Mouse (Mus musculus): ENCODE measurements around the gene Creb3l1. TPM values are rescaled to one million over a fixed set of nuclear protein-coding genes. Genes with fewer than 3 reads are reported as not detected.

The Creb3l1 gene
- polyA plus RNA-seq, 2 experiments from 2014 or later = 0.59 to 1.1 TPM

GRCm38 (mm10) chr2:91962864-91963401 is 61.4 kb downstream of the Creb3l1 start:
- no peak for ATAC-seq

GRCm38 (mm10) chr2:91961901-91962761 is 62.2 kb downstream of the Creb3l1 start:
- ATAC-seq = peak; percentile 51

- no peak for ATAC-seq
Observed at GRCm38 (mm10) chr2:91960459-91960858, 63.8 kb downstream of the Creb3l1 start.

GRCm38 (mm10) chr2:91959544-91960410 is 64.5 kb downstream of the Creb3l1 start:
- no peak for ATAC-seq

- no peak for ATAC-seq
Observed at GRCm38 (mm10) chr2:91958701-91959457, 65.4 kb downstream of the Creb3l1 start.

- ATAC-seq = no peak
Observed at GRCm38 (mm10) chr2:91958049-91958448, 66.3 kb downstream of the Creb3l1 start.

GRCm38 (mm10) chr2:91957096-91957495 is 67.2 kb downstream of the Creb3l1 start:
- ATAC-seq = peak; percentile 69

GRCm38 (mm10) chr2:91955875-91956274 is 68.4 kb downstream of the Creb3l1 start:
- ATAC-seq = no peak

- ATAC-seq = no peak
Observed at GRCm38 (mm10) chr2:91955121-91955591, 69.1 kb downstream of the Creb3l1 start.

GRCm38 (mm10) chr2:91953825-91954224 is 70.5 kb downstream of the Creb3l1 start:
- ATAC-seq = no peak

GRCm38 (mm10) chr2:91950275-91951085 is 73.8 kb downstream of the Creb3l1 start:
- ATAC-seq = peak; percentile 84

GRCm38 (mm10) chr2:91949411-91950274 is 74.7 kb downstream of the Creb3l1 start:
- no peak for ATAC-seq

- no peak for ATAC-seq
Observed at GRCm38 (mm10) chr2:91948792-91949241, 75.5 kb downstream of the Creb3l1 start.

GRCm38 (mm10) chr2:91948151-91948509 is 76.2 kb downstream of the Creb3l1 start:
- ATAC-seq = no peak

- ATAC-seq = peak; percentile 7
Observed at GRCm38 (mm10) chr2:91947397-91948150, 76.7 kb downstream of the Creb3l1 start.

GRCm38 (mm10) chr2:91946836-91947235 is 77.5 kb downstream of the Creb3l1 start:
- no peak for ATAC-seq

- no peak for ATAC-seq
Observed at GRCm38 (mm10) chr2:91945483-91945882, 78.8 kb downstream of the Creb3l1 start, which contains the start of gene Gm9821. Gm9821 (plus strand) TSS chr2:91945703.

GRCm38 (mm10) chr2:91944170-91944950 is 79.9 kb downstream of the Creb3l1 start:
- ATAC-seq = peak; percentile 70

- no peak for ATAC-seq
Observed at GRCm38 (mm10) chr2:91942356-91942755, 81.9 kb downstream of the Creb3l1 start.

Measured in activated CD4-positive, CD25-positive, alpha-beta regulatory T cell, adult 4 months (primary cell).